Mouse (Mus musculus): ENCODE data around the gene Hes5.

The Hes5 gene

DNA sequence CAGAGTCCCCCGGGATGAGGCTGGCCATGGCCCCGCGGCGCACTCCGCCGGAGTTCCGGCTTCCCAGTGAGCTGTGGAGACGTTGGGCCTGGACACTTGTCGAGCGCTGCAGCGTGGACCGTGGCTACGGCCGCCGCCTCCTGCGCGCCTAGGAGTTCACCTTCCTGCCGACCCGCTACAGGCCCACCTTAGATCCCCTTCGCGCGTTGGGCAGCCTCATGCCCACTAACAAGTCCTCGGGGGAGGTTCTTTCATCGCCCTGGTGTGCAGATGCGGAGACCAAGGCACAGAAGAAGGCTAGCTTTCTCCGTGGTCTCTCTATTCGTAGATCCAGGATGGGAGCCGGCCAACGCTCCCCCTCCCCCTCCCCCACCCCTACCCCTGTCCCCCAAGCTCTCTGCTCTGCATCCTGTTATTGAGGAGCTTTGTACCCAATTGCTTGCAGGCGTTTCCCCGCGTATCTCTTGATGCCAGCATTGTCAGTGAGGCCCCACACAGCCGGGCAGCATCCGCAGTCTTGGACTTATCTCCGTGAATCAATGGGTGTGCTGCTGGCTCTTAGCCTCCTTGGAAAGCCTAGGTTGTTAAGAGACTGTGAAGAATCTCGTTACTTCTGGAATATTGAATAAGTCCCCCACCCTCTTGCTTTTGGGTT lies 4.0 kb downstream of the Hes5 start:
- peak; percentile 78 for DNase-seq (ENCODE audit: low spot score)

- no peak for DNase-seq (ENCODE audit: low spot score)
Measured at GRCm38 (mm10) chr4:154965856-154966255, 5.1 kb downstream of the Hes5 start.

GRCm38 (mm10) chr4:154967173-154967572 lies 6.5 kb downstream of the Hes5 start:
- DNase-seq (ENCODE audit: low spot score) = peak; percentile 50

GRCm38 (mm10) chr4:154972546-154972945 lies 11.8 kb downstream of the Hes5 start:
- DNase-seq (ENCODE audit: low spot score) = no peak

DNA sequence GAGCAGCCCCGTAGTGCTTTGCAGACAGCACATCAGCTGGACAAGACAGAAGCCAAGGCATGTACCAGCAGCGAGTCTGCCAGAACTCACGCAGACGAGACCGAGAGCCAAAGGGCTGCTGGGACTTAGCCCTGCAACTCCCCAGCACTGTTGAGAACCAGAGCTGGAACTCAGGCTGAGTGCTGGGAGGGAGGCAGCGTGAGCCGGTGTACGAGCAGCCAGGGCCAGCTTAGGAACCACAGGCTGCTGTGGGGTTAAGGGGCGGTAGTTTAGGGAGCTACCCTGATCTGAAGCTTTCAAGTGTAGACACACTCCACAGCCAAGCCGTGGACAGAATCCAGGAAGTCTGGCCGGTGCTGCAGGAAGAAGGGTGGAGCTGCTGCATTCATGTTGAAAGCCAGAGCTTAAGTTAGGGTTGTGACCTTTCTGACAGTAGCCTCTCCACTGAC lies 13.5 kb downstream of the Hes5 start:
- no peak for DNase-seq (ENCODE audit: low spot score)

DNA sequence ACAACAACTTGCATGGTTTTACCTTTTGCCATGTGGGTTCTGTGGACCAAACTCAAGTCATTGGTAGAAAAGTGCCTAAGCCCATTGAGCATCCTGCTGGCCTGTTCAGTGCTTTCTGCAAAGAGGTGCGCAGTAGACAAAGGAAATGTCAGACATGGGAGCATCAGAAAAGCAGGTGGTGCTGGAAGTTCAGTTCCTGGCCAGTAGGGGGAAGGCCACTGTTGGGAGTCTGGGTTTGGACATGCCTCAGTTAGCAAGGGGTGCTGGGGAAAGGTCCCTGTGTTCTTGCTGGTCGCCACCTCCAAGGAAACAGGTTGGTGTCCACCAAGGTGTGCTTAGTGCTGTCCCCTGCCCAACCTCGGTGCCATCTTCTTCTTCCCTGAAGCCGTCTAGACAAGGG lies 19.4 kb downstream of the Hes5 start:
- no peak for DNase-seq (ENCODE audit: low spot score)

GRCm38 (mm10) chr4:154981076-154981475 lies 20.4 kb downstream of the Hes5 start:
- DNase-seq (ENCODE audit: low spot score) = no peak

DNA sequence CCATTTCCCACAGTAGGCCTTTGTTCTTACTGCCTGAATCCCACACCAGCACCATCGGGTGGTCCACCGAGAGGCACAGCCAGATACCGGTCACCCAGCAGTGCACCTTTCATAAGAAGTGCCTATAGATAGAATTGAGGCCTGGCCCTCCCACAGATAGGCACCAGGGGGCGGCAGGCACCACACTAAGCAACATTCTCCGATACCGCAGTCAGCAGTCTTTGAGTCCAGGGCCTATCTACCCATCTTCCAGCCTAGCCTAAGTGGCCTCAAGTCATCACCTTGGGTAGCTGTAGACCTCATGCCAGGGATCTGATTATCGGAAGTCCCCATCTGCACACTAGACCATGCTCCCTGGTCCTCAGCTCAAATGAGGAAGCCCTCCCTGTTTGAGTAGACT lies 20.8 kb downstream of the Hes5 start:
- peak; percentile 29 for DNase-seq (ENCODE audit: low spot score)

- DNase-seq (ENCODE audit: low spot score) = no peak
Measured at GRCm38 (mm10) chr4:154982247-154983120, 21.8 kb downstream of the Hes5 start.

GRCm38 (mm10) chr4:154983767-154984166 lies 23.0 kb downstream of the Hes5 start:
- no peak for DNase-seq (ENCODE audit: low spot score)

- DNase-seq (ENCODE audit: low spot score) = no peak
Measured at GRCm38 (mm10) chr4:154985151-154985777, 24.5 kb downstream of the Hes5 start.

GRCm38 (mm10) chr4:154986096-154986495 lies 25.4 kb downstream of the Hes5 start:
- peak; percentile 56 for DNase-seq (ENCODE audit: low spot score)

- DNase-seq (ENCODE audit: low spot score) = no peak
Measured at GRCm38 (mm10) chr4:154986750-154987149, 26.0 kb downstream of the Hes5 start.

DNA sequence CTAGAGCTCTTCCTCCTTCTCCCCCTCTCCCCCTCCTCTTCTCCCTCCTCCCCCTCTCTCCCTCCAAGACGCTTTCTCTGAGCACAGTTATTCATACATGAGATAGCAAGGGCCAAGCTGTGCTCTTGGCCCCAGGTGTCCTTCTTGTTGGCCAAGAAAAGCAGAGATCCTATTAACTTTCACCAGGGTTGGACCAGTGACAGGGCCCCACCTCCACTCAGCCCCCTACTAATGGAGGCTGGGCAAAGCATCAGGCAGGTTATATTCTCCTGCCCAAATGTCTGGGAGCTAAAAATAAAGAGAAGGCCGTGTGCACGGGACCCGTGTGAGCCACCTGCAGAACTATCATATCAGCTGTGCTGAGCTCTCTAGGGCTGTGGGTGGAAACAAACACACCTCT lies 34.2 kb downstream of the Hes5 start:
- DNase-seq (ENCODE audit: low spot score) = no peak

DNA sequence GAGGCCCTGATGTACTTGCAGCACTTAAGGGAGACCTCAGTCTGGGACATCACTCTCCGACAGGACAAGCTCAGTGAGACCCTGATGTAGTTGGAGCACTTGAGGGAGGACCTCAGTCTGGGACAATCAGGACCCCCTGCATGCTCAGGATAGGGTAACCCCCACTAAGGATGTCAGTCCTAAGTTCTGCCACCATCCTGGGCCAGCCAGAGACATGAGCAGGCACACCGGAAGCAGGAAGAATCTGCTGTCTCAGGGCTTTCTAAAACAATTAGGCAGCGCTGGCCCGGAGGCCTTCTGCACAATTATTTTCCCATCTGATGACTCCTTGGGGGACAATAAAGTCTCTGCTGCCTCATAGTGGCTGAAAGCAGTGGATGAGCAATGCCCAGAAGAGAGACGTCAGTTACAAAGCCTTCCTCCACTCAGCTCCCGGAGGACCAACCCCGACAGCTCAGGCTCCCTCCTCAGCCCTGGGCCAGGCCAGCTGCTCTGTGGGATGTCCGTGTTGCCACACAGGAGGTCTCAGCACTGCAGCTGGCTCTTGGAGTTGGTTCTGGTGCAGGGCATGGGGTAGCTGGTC lies 35.9 kb downstream of the Hes5 start:
- DNase-seq (ENCODE audit: low spot score) = no peak

GRCm38 (mm10) chr4:154999379-154999778 lies 38.7 kb downstream of the Hes5 start:
- DNase-seq (ENCODE audit: low spot score) = no peak

- no peak for DNase-seq (ENCODE audit: low spot score)
Measured at GRCm38 (mm10) chr4:155005278-155005677, 44.6 kb downstream of the Hes5 start.

DNA sequence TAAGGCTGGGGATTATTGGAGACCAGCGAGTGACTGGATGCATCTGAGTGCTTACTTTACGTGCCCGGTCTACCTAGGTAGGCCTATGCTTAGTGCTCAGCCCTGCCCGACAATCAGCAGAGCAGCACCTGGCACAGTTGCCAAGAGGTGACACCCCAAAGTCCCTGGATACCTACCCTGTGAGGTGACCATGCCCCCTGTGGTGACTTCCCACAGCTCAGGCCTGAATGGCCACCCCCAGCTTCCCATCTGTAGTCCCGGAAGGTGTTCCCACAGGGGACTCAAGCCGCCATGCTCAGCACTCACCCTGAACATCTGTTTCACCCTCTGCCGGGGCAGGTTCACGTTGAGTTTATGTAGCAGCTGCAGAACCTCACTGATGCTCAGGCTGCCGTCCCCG lies 45.6 kb downstream of the Hes5 start:
- DNase-seq (ENCODE audit: low spot score) = no peak

- no peak for DNase-seq (ENCODE audit: low spot score)
Measured at GRCm38 (mm10) chr4:155007641-155008040, 46.9 kb downstream of the Hes5 start.

GRCm38 (mm10) chr4:155008075-155008474 lies 47.4 kb downstream of the Hes5 start:
- DNase-seq (ENCODE audit: low spot score) = no peak

DNA sequence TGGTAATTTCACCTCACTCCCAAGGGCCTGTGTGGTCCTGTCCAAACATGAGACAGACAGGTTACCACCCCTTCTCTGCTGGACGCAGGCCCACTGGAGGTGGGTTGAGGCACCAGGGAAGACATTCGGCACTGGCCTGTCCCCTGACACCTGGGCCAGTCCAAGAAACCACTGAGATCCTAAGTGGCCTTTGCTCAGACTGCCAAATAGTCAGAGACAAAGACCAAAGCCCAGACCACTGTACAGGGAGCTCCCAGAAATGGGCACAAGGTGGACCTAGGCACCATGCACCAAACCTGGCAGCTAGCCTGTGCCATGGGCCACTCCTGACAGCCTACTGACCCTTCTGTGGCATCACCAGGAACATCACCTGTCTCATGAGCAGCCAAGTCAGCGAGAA lies 48.5 kb downstream of the Hes5 start:
- DNase-seq (ENCODE audit: low spot score) = no peak

GRCm38 (mm10) chr4:155010870-155011269 lies 50.1 kb downstream of the Hes5 start:
- no peak for DNase-seq (ENCODE audit: low spot score)
